Mouse (Mus musculus): ENCODE data around the gene Grb10. TPM values are rescaled to one million over a fixed set of nuclear protein-coding genes. Genes with fewer than 3 reads are reported as not detected.

The Grb10 gene
- polyA plus RNA-seq, 1 experiment = not detected

GRCm38 (mm10) chr11:11940833-11941681 is 97.4 kb downstream of the Grb10 start:
- TF ChIP-seq CTCF (IDR thresholded peaks at IDR 0.05; ENCODE audit: insufficient read depth, low read depth, low read length) (no peak), POLR2A (IDR thresholded peaks at IDR 0.05; ENCODE audit: insufficient read depth, low read depth, low read length) (no peak)
- no peak overlapping the region for H3K4me3 ChIP-seq (ENCODE audit: insufficient read depth, low read depth, low read length)
- 61% methylated on average over 5 of the region's 5 CpGs for WGBS
- H3K27ac ChIP-seq (ENCODE audit: insufficient read depth, low read depth, low read length) = no peak overlapping the region
- no peaks in the 10 kb centered on the region for H3K4me1 ChIP-seq (ENCODE audit: control insufficient read depth, insufficient read depth, low read length)

GRCm38 (mm10) chr11:11939611-11940010 is 98.9 kb downstream of the Grb10 start:
- H3K4me3 ChIP-seq (ENCODE audit: insufficient read depth, low read depth, low read length) = no peak overlapping the region
- TF ChIP-seq CTCF (IDR thresholded peaks at IDR 0.05; ENCODE audit: insufficient read depth, low read depth, low read length) (no peak), POLR2A (IDR thresholded peaks at IDR 0.05; ENCODE audit: insufficient read depth, low read depth, low read length) (no peak)
- 84% methylated on average over 3 of the region's 3 CpGs for WGBS
- H3K27ac ChIP-seq (ENCODE audit: insufficient read depth, low read depth, low read length) = no peak overlapping the region
- no peaks in the 10 kb centered on the region for H3K4me1 ChIP-seq (ENCODE audit: control insufficient read depth, insufficient read depth, low read length)

GRCm38 (mm10) chr11:11938591-11938990 is 99.9 kb downstream of the Grb10 start:
- 97% methylated on average over 1 of the region's 1 CpGs for WGBS
- Histone ChIP-seq H3K27ac (ENCODE audit: insufficient read depth, low read depth, low read length) (no peak overlapping the region), H3K4me1 (ENCODE audit: control insufficient read depth, insufficient read depth, low read length) (no peaks in the 10 kb centered on the region), H3K4me3 (ENCODE audit: insufficient read depth, low read depth, low read length) (no peak overlapping the region)
- no peak for TF ChIP-seq CTCF (IDR thresholded peaks at IDR 0.05; ENCODE audit: insufficient read depth, low read depth, low read length)

GRCm38 (mm10) chr11:11937340-11938030 is 101.0 kb downstream of the Grb10 start:
- Histone ChIP-seq H3K27ac (ENCODE audit: insufficient read depth, low read depth, low read length) (no peak overlapping the region), H3K4me1 (ENCODE audit: control insufficient read depth, insufficient read depth, low read length) (no peaks in the 10 kb centered on the region), H3K4me3 (ENCODE audit: insufficient read depth, low read depth, low read length) (no peak overlapping the region)
- WGBS = 90% methylated on average over 10 of the region's 10 CpGs
- TF ChIP-seq POLR2A (IDR thresholded peaks at IDR 0.05; ENCODE audit: insufficient read depth, low read depth, low read length) = no peak
- no peak for TF ChIP-seq CTCF (IDR thresholded peaks at IDR 0.05; ENCODE audit: insufficient read depth, low read depth, low read length)

GRCm38 (mm10) chr11:11934808-11935207 is 103.7 kb downstream of the Grb10 start:
- 88% methylated on average over 8 of the region's 8 CpGs for WGBS
- H3K4me1 ChIP-seq (ENCODE audit: control insufficient read depth, insufficient read depth, low read length) = no peaks in the 10 kb centered on the region
- no peak overlapping the region for H3K27ac ChIP-seq (ENCODE audit: insufficient read depth, low read depth, low read length)
- no peak overlapping the region for H3K4me3 ChIP-seq (ENCODE audit: insufficient read depth, low read depth, low read length)
- TF ChIP-seq CTCF (IDR thresholded peaks at IDR 0.05; ENCODE audit: insufficient read depth, low read depth, low read length) = no peak
- no peak for TF ChIP-seq POLR2A (IDR thresholded peaks at IDR 0.05; ENCODE audit: insufficient read depth, low read depth, low read length)

- TF ChIP-seq CTCF (IDR thresholded peaks at IDR 0.05; ENCODE audit: insufficient read depth, low read depth, low read length) = no peak
- no peak for TF ChIP-seq POLR2A (IDR thresholded peaks at IDR 0.05; ENCODE audit: insufficient read depth, low read depth, low read length)
- WGBS = 41% methylated on average over 11 of the region's 11 CpGs
- no peak overlapping the region for H3K27ac ChIP-seq (ENCODE audit: insufficient read depth, low read depth, low read length)
- no peaks in the 10 kb centered on the region for H3K4me1 ChIP-seq (ENCODE audit: control insufficient read depth, insufficient read depth, low read length)
- H3K4me3 ChIP-seq (ENCODE audit: insufficient read depth, low read depth, low read length) = no peak overlapping the region
These were observed 106.2 kb downstream of the Grb10 start for GRCm38 (mm10) chr11:11932102-11932789.

GRCm38 (mm10) chr11:11931688-11932087 is 106.8 kb downstream of the Grb10 start:
- 81% methylated on average over 5 of the region's 5 CpGs for WGBS
- no peaks in the 10 kb centered on the region for H3K4me1 ChIP-seq (ENCODE audit: control insufficient read depth, insufficient read depth, low read length)
- H3K4me3 ChIP-seq (ENCODE audit: insufficient read depth, low read depth, low read length) = no peak overlapping the region
- H3K27ac ChIP-seq (ENCODE audit: insufficient read depth, low read depth, low read length) = no peak overlapping the region
- TF ChIP-seq CTCF (IDR thresholded peaks at IDR 0.05; ENCODE audit: insufficient read depth, low read depth, low read length) = no peak
- no peak for TF ChIP-seq POLR2A (IDR thresholded peaks at IDR 0.05; ENCODE audit: insufficient read depth, low read depth, low read length)

GRCm38 (mm10) chr11:11930527-11930926 is 108.0 kb downstream of the Grb10 start:
- no peak overlapping the region for H3K27ac ChIP-seq (ENCODE audit: insufficient read depth, low read depth, low read length)
- TF ChIP-seq POLR2A (IDR thresholded peaks at IDR 0.05; ENCODE audit: insufficient read depth, low read depth, low read length) (no peak), CTCF (IDR thresholded peaks at IDR 0.05; ENCODE audit: insufficient read depth, low read depth, low read length) (no peak)
- WGBS = 90% methylated on average over 11 of the region's 11 CpGs
- no peaks in the 10 kb centered on the region for H3K4me1 ChIP-seq (ENCODE audit: control insufficient read depth, insufficient read depth, low read length)
- no peak overlapping the region for H3K4me3 ChIP-seq (ENCODE audit: insufficient read depth, low read depth, low read length)

GRCm38 (mm10) chr11:11929059-11929458 is 109.4 kb downstream of the Grb10 start:
- H3K4me1 ChIP-seq (ENCODE audit: control insufficient read depth, insufficient read depth, low read length) = no peaks in the 10 kb centered on the region
- TF ChIP-seq CTCF (IDR thresholded peaks at IDR 0.05; ENCODE audit: insufficient read depth, low read depth, low read length) (no peak), POLR2A (IDR thresholded peaks at IDR 0.05; ENCODE audit: insufficient read depth, low read depth, low read length) (no peak)
- no peak overlapping the region for H3K27ac ChIP-seq (ENCODE audit: insufficient read depth, low read depth, low read length)
- no peak overlapping the region for H3K4me3 ChIP-seq (ENCODE audit: insufficient read depth, low read depth, low read length)
- whole genome bisulfite sequencing = 94% methylated on average over 3 of the region's 3 CpGs

Data from olfactory bulb, adult 2 months (tissue).